Mouse (Mus musculus): ENCODE data around the gene Nsmce4a.

GRCm38 (mm10) chr7:130523451-130523850, 49.5 kb downstream of the Nsmce4a start:
- TF ChIP-seq CTCF (IDR thresholded peaks at IDR 0.05; ENCODE audit: insufficient read depth, low read length) (no peak), POLR2A (IDR thresholded peaks at IDR 0.05; ENCODE audit: borderline replicate concordance, extremely low read depth, low read depth, low read length) (no peak)

Data from lung, adult 2 months (tissue).